Mouse (Mus musculus) lung, embryonic 14.5 days (tissue): ENCODE measurements around the gene Dvl2. TPM values are rescaled to one million over a fixed set of nuclear protein-coding genes. Genes with fewer than 3 reads are reported as not detected.

Source experiments
- ATAC-seq: fragments of 200-750 bp; cut with Nextera tagmentation; 2 replicates; pipeline ENCODE4 v1.8.0; 2017; ENCODE audit warnings: mild to moderate bottlenecking, moderate TSS enrichment, moderate library complexity; ENCODE audit not compliant: insufficient read depth
- DNase-seq: peaks from one replicate; pipeline ENCODE4 v3.0.0-alpha.2; 2015
- H3K27ac ChIP-seq: fragments of 300-500 bp; sonication (generic); 2 replicates; pipeline ENCODE4 v1.5.1; 2014; ENCODE audit warnings: low read depth, mild to moderate bottlenecking, moderate library complexity
- H3K27me3 ChIP-seq: fragments of 300-500 bp; sonication (generic); 2 replicates; pipeline ENCODE4 v1.6.1; 2014; ENCODE audit warnings: low read length, control low read depth; ENCODE audit not compliant: insufficient read depth
- H3K36me3 ChIP-seq: fragments of 300-500 bp; sonication (generic); 2 replicates; pipeline ENCODE4 v1.6.1; 2014; ENCODE audit warnings: control low read depth; ENCODE audit not compliant: insufficient read depth
- H3K4me1 ChIP-seq: fragments of 300-500 bp; sonication (generic); 2 replicates; pipeline ENCODE4 v1.6.1; 2014; ENCODE audit warnings: antibody characterized with exemption, control low read depth; ENCODE audit not compliant: insufficient read depth
- H3K4me2 ChIP-seq: fragments of 300-500 bp; sonication (generic); 2 replicates; pipeline ENCODE4 v1.6.1; 2014; ENCODE audit warnings: mild to moderate bottlenecking
- H3K4me3 ChIP-seq: fragments of 300-500 bp; sonication (generic); 2 replicates; pipeline ENCODE4 v1.5.1; 2014; ENCODE audit warnings: low read depth, low read length
- H3K9ac ChIP-seq: fragments of 300-500 bp; sonication (generic); 2 replicates; pipeline ENCODE4 v1.6.1; 2014
- H3K9me3 ChIP-seq: fragments of 300-500 bp; sonication (generic); 2 replicates; pipeline ENCODE4 v1.6.1; 2016; ENCODE audit warnings: low read depth, low read length, control low read depth
- CTCF ChIP-seq: IDR thresholded peaks from 2 replicates; pipeline ENCODE4 v1.5.1; 2016; ENCODE audit warnings: antibody characterized with exemption, low read depth
- WGBS: fragments of 180-500 bp; shearing (Covaris S2); extraction: QIAGEN DNeasy Blood & Tissue Kit; methylation state at CpG from one replicate; pipeline ENCODE4 v1.1.7; 2014; 5-methylcytosine and 5-hydroxymethylcytosine counted together
- polyA plus RNA-seq: library from polyadenylated mRNA; unstranded; fragments of >200 nt; fragmentation: Nextera tagmentation; extraction: Ambion mirVana; gene quantifications from 2 replicates; pipeline ENCODE4 v1.2.1, GENCODE M21; 2014

Dvl2 gene
- polyA plus RNA-seq, 1 experiment from 2014 or later: 40.8 TPM

DNA sequence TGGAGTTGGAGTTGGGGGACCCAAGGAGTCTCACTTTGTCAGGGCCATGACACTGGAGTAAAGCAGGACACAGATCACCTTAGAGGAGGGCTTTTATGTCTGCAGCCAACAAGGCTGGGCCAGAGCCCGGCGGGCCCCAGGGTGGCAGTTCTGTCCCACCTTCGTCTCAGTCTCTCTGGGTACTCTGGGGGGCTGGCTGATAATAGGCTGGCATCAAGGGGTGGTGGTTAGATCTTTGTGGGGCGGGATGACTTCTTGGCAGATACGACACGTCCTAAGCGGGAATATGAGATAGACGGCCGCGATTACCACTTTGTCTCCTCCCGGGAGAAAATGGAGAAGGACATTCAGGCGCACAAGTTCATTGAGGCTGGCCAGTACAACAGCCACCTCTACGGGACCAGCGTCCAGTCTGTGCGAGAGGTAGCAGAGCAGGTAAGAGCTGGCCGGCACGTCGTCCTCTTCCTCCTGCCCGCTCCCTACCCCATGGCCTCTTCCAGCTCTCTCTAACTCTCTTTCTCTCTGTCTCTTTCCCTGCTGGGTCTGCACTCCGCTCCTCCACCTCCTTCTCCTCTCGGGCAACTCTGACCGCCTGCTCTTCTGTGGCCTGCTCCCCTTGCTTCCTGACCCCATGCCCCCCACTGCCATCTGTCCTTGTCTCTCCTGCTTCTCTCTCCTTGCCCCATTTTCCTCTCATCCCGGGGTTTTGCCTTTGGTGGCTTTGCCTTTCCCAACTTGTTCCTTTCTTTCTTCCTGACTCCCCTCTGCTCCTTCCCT, 42.1 kb downstream of the Dvl2 start:
- H3K36me3 ChIP-seq: peaks cover 48% of the 10 kb centered on the region

DNA sequence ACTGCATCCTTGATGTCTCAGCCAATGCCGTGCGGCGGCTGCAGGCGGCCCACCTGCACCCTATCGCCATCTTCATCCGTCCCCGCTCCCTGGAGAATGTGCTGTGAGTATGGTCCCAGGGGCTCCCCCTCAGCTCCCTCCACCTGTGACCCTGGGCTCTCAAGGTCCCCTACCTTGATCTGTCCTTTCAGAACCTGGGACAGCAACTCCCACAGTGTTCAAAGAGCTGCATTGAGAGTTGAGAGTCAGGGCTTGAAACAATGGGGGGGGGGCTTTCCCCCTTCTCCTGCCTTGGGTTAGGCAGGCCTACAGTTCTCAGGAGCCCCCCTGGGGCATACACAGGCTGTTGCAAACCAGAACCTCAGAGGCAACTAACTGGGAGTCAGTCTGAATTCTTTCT, 43.3 kb downstream of the Dvl2 start:
- ATAC-seq (no peak), DNase-seq (no peak)
- H3K4me1 ChIP-seq: no peaks in the 10 kb centered on the region
- H3K36me3 ChIP-seq: peaks cover 48% of the 10 kb centered on the region
- no peak for TF ChIP-seq CTCF
- no peak overlapping the region for H3K4me2 ChIP-seq
- no peak overlapping the region for H3K27ac ChIP-seq
- WGBS: 86% methylated on average over 7 of the region's 7 CpGs
- no peaks in the 10 kb centered on the region for H3K9me3 ChIP-seq
- no peak overlapping the region for H3K4me3 ChIP-seq
- H3K27me3 ChIP-seq: no peaks in the 10 kb centered on the region
- no peak overlapping the region for H3K9ac ChIP-seq

More for the DNA sequence above, 42.1 kb downstream of the Dvl2 start:
- DNase-seq (no peak), ATAC-seq (no peak)
- H3K27me3 ChIP-seq: no peaks in the 10 kb centered on the region
- H3K4me3 ChIP-seq: no peak overlapping the region
- TF ChIP-seq CTCF: no peak
- no peaks in the 10 kb centered on the region for H3K9me3 ChIP-seq
- H3K4me1 ChIP-seq: no peaks in the 10 kb centered on the region
- WGBS: 84% methylated on average over 23 of the region's 23 CpGs
- no peak overlapping the region for H3K9ac ChIP-seq
- no peak overlapping the region for H3K4me2 ChIP-seq
- no peak overlapping the region for H3K27ac ChIP-seq

DNA sequence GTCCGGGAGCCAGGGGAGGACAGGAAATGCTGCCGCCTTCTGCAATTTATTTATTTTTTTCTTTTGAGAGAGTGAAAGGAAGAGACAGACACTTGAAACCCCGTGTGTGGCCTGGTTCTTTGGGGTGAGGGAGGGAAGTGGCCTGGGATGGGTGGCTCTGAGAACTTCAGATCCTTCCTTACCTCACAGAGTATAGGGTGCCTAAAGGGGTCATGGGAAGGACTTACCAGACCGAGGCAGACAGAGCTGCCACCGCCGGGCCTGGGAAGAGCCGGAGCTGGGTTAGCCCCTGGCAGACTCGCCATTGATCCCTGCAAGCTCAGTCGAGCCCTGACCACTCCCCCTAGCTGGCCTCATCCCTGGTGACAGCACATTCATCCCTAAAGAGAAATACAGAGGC, 45.0 kb downstream of the Dvl2 start:
- 16% methylated on average over 9 of the region's 9 CpGs for WGBS
- TF ChIP-seq CTCF: no peak
- Histone ChIP-seq H3K9ac (no peak overlapping the region), H3K9me3 (no peaks in the 10 kb centered on the region), H3K4me1 (no peaks in the 10 kb centered on the region), H3K27me3 (no peaks in the 10 kb centered on the region), H3K36me3 (peaks cover 36% of the 10 kb centered on the region), H3K4me3 (no peak overlapping the region), H3K4me2 (no peak overlapping the region), H3K27ac (no peak overlapping the region)
- peak; percentile 36; the same call in 1 of the 2 replicates for ATAC-seq
- peak; percentile 29 for DNase-seq

DNA sequence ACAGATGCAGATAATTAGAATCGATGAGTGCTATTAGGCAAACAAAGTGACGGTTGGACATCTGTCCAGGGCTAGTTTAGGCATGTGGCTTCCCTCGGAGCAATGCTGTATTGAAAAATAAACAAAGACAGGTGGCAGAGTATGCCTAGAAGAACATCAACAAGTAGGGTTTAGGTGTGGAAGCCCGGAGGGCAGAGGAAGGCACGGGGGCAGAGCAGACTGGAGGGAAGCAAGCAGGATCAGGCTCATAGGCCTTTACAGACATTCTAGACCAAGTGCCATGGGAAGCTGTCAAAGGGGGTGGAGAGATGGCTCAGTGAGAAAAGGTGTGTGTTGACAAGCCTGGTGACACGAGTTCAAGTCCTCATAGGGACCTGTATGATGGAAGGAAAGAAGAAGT, 49.0 kb downstream of the Dvl2 start:
- no peaks in the 10 kb centered on the region for H3K27me3 ChIP-seq
- H3K9me3 ChIP-seq: no peaks in the 10 kb centered on the region
- H3K4me2 ChIP-seq: no peak overlapping the region
- DNase-seq: no peak
- no peak for ATAC-seq
- H3K9ac ChIP-seq: no peak overlapping the region
- no peaks in the 10 kb centered on the region for H3K4me1 ChIP-seq
- peaks cover 2% of the 10 kb centered on the region; the same call in 1 of the 2 replicates for H3K36me3 ChIP-seq
- TF ChIP-seq CTCF: no peak
- no peak overlapping the region for H3K27ac ChIP-seq
- H3K4me3 ChIP-seq: no peak overlapping the region
- WGBS: 41% methylated on average over 6 of the region's 6 CpGs

DNA sequence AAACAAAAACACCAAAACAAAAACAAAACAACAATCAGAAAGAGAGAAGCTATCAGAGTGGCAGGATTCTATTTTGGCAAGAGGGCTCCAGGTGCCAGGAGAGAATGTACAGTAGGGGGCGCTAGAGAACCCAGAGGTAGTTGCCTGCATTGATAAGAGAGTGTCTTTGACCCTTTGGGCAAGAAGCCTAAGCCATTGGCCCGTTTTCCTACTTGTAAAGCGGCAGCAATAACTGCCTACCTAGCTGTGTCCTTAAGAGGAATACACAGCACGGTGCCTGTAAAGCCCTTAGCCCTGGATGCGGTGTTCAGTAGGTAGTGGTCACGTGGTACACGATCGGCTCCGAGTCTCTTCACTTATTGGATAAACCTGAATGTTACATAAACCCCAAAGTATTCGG, 49.4 kb downstream of the Dvl2 start:
- no peak overlapping the region for H3K9ac ChIP-seq
- no peaks in the 10 kb centered on the region for H3K27me3 ChIP-seq
- DNase-seq (no peak), ATAC-seq (no peak)
- TF ChIP-seq CTCF: peak; percentile 25; the same call in 1 of the 2 replicates
- no peak overlapping the region for H3K4me3 ChIP-seq
- H3K4me2 ChIP-seq: no peak overlapping the region
- 58% methylated on average over 10 of the region's 10 CpGs for WGBS
- no peaks in the 10 kb centered on the region for H3K9me3 ChIP-seq
- no peaks in the 10 kb centered on the region for H3K4me1 ChIP-seq
- no peak overlapping the region for H3K27ac ChIP-seq
- H3K36me3 ChIP-seq: no peaks in the 10 kb centered on the region

DNA sequence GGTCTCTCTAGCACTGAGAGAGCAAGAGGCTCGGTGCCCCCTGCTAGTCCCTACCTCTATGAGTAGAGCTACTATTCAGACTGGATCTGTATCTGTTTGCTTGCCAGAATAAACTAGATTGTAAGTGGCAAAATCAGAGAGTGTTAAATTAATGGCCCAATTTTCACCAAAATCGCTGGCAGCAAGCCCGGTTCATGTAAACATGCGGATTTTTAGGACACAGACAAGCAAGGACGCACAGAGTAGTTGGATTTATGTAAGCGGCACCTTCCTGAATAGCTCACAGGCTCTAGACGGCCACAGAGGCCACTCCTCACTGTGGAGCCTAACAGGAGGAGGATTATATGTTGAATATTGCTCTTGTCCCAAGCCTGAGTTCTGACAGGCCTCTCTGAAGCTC, 52.8 kb downstream of the Dvl2 start:
- Histone ChIP-seq H3K27ac (no peak overlapping the region), H3K27me3 (no peaks in the 10 kb centered on the region), H3K36me3 (no peaks in the 10 kb centered on the region), H3K9me3 (no peaks in the 10 kb centered on the region), H3K4me3 (no peak overlapping the region), H3K9ac (no peak overlapping the region), H3K4me2 (no peak overlapping the region), H3K4me1 (no peaks in the 10 kb centered on the region)
- DNase-seq (no peak), ATAC-seq (no peak)
- WGBS: 52% methylated on average over 7 of the region's 7 CpGs
- TF ChIP-seq CTCF: no peak

DNA sequence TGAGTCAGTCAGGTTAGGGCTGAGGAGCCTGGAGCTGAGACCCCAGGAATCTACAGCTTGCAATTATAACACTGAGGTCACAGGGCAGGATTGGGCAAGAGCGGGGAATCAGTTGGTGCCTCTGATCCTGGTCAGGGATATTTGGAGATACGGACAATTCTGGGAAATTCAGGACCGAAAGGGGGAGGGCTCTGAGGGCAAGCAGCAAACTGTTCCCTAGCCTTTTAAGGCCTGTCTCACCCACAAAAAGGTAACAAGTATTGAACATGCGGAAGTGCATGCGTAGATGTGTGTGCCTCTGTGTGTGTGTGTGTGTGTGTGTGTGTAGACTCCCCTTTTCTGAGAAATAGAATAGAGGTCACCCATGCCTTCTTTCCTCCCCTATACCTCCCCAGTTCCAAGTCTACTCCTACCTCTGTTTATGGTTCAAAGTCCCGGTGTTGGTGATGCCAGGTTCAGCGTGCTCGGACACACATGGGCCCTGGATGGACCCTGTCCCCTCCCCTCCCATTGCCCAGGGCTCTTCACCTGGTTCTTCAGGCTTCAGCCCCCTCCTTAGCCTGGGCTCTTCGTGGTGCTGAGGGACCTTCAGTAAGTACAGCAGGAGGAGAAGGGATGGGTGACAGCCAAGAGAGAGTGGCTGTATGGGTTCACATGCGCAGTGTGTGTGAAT, 53.6 kb downstream of the Dvl2 start, which contains the start of gene Asgr1:
Gene Asgr1 (plus strand): TSS at position 188 of the 673 bp plus-strand sequence.
- H3K4me3 ChIP-seq: no peak within 1 kb of the TSS
- no peaks in the 10 kb centered on the region for H3K9me3 ChIP-seq
- no peaks in the 10 kb centered on the region for H3K27me3 ChIP-seq
- no peak within 1 kb of the TSS for H3K9ac ChIP-seq
- 83% methylated on average over 10 of the region's 10 CpGs for WGBS
- no peaks in the 10 kb centered on the region for H3K4me1 ChIP-seq
- no peaks in the 10 kb centered on the region for H3K36me3 ChIP-seq
- no peak within 1 kb of the TSS for H3K4me2 ChIP-seq
- H3K27ac ChIP-seq: no peak within 1 kb of the TSS
- ATAC-seq: no peak
- DNase-seq: no peak
- TF ChIP-seq CTCF: no peak
